Mouse (Mus musculus): ENCODE results near the gene Ror1. TPM values are rescaled to one million over a fixed set of nuclear protein-coding genes. Genes with fewer than 3 reads are reported as not detected.

Ror1 gene
- polyA plus RNA-seq, 1 experiment: 0.06 TPM

DNA sequence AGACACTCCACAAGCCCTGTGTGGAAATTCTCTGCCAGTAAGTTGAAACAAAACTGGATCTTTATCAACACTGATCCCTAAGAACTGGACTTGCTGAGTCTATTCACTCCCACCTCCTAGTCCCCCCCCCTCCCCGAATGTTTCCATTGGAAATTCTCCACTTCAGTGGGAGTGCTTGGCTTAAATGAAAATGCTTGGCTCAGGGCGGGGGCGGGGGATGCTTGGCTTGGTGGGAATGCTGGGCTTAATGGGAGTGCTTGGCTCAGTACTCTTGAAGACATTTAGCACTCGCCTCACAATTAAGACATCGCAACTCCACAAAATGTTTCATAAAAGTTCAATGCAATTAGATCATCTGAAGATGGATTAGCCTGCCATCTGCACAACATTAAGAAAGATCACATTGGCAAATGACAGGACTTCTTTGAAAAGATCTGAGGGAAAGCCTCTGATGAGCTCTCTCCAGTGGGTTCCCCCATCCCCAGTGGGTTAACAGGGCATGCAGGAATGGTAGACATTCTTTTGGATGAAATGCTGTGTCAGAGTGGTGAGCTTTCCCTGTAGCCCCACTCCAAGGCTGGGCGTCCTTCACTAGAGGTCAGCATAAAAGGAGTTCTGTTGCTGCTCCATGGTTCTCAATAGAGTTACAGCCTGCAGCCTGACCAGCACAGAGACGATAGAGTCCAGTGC is 254.7 kb downstream of the Ror1 start:
- no peaks in the 10 kb centered on the region for H3K79me2 ChIP-seq (ENCODE audit: control insufficient read depth, insufficient read depth)
- no peak for TF ChIP-seq MAX (IDR thresholded peaks at IDR 0.05; ENCODE audit: low read depth)
- no peak for TF ChIP-seq MYOG (IDR thresholded peaks at IDR 0.05; ENCODE audit: control insufficient read depth in 1 of 3, insufficient read depth in 1 of 3, insufficient read length in 2 of 3, low read depth in 2 of 3)
- no peak for TF ChIP-seq MYOD1 (IDR thresholded peaks at IDR 0.05; ENCODE audit: control insufficient read depth in 1 of 3, insufficient read length in 2 of 3, low read depth in 2 of 3)
- no peak overlapping the region for H3ac ChIP-seq (ENCODE audit: control insufficient read depth, insufficient read length)

DNA sequence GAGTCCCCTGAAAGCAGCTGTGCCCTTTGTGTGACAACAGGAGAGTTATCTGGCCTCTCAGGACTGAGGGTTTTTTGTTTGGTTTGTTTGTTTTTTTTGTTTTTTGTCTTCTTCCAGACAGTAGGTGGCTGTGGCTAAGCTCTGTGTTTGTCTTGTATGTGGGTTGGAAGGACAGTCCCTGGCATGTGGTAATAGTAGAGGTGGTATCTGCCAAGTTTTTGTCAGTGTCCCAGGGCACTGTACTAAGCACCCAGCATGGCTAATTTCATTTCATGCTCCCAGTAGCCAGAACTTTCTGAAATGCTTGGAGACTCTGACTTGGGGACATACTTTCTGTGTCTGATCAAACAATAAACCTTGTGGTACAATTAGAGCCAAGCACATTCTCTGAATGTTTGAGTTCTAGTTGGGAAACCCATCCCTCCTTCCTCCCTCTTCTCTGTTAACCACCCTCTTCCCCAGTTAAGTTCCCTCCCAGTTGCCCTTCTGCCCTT is 256.3 kb downstream of the Ror1 start:
- Histone ChIP-seq H3K79me2 (ENCODE audit: control insufficient read depth, insufficient read depth) (no peaks in the 10 kb centered on the region), H3K4me3 (no peak overlapping the region), H3K27me3 (ENCODE audit: control insufficient read depth, insufficient read depth, insufficient read length) (no peaks in the 10 kb centered on the region), H3ac (ENCODE audit: control insufficient read depth, insufficient read length) (no peak overlapping the region), H3K4me2 (ENCODE audit: low read depth) (no peak overlapping the region), H3K36me3 (ENCODE audit: control insufficient read depth, insufficient read depth) (no peaks in the 10 kb centered on the region)
- TF ChIP-seq TCF12 (IDR thresholded peaks at IDR 0.05; ENCODE audit: insufficient read depth, poor library complexity, severe bottlenecking) (no peak), REST (IDR thresholded peaks at IDR 0.05; ENCODE audit: insufficient read depth, insufficient read length) (no peak), MYOD1 (IDR thresholded peaks at IDR 0.05; ENCODE audit: control insufficient read depth in 1 of 3, insufficient read length in 2 of 3, low read depth in 2 of 3) (no peak), USF1 (IDR thresholded peaks at IDR 0.05; ENCODE audit: low read depth) (no peak), TCF3 (IDR thresholded peaks at IDR 0.05; ENCODE audit: insufficient read length, low read depth) (no peak), E2F4 (IDR thresholded peaks at IDR 0.05; ENCODE audit: insufficient read depth) (no peak), POLR2AphosphoS2 (IDR thresholded peaks at IDR 0.05; ENCODE audit: insufficient read length, low read depth) (no peak), MAX (IDR thresholded peaks at IDR 0.05; ENCODE audit: low read depth) (no peak), MYOG (IDR thresholded peaks at IDR 0.05; ENCODE audit: control insufficient read depth in 1 of 3, insufficient read depth in 1 of 3, insufficient read length in 2 of 3, low read depth in 2 of 3) (no peak), SRF (IDR thresholded peaks at IDR 0.05; ENCODE audit: control insufficient read depth, insufficient read length, low read depth) (no peak), CEBPB (IDR thresholded peaks at IDR 0.05; ENCODE audit: insufficient read depth, poor library complexity, severe bottlenecking) (no peak), POLR2A (IDR thresholded peaks at IDR 0.05; ENCODE audit: insufficient read length, low read depth) (no peak)

More for the DNA sequence above, 254.7 kb downstream of the Ror1 start:
- H3K27me3 ChIP-seq (ENCODE audit: control insufficient read depth, insufficient read depth, insufficient read length): no peaks in the 10 kb centered on the region
- H3K4me2 ChIP-seq (ENCODE audit: low read depth): no peak overlapping the region
- H3K4me3 ChIP-seq: no peak overlapping the region
- H3K36me3 ChIP-seq (ENCODE audit: control insufficient read depth, insufficient read depth): no peaks in the 10 kb centered on the region

DNA sequence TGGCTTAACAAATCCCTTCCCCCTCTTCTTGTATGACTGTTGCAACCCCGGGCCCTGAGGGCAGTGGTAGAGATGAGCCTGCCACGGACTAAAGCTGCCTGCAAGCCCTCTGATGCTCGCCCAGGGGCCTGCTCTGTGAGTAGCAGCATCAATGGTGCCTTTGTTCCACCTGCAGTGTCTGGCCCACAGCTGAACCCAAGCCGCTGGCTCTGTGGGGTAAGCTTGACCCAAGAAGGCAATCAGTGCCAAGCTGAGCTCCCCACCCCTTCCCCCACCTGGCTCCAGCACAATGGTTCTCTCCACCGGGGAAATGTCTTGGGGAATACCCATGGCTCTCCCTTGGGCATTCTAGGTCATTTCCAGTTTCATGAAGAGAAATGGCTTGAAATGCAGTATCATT is 260.0 kb downstream of the Ror1 start:
- Histone ChIP-seq H3ac (ENCODE audit: control insufficient read depth, insufficient read length) (no peak overlapping the region), H3K79me2 (ENCODE audit: control insufficient read depth, insufficient read depth) (no peaks in the 10 kb centered on the region), H3K36me3 (ENCODE audit: control insufficient read depth, insufficient read depth) (no peaks in the 10 kb centered on the region), H3K4me2 (ENCODE audit: low read depth) (no peak overlapping the region), H3K4me3 (no peak overlapping the region), H3K27me3 (ENCODE audit: control insufficient read depth, insufficient read depth, insufficient read length) (no peaks in the 10 kb centered on the region)
- TF ChIP-seq TCF12 (IDR thresholded peaks at IDR 0.05; ENCODE audit: insufficient read depth, poor library complexity, severe bottlenecking) (no peak), CEBPB (IDR thresholded peaks at IDR 0.05; ENCODE audit: insufficient read depth, poor library complexity, severe bottlenecking) (no peak), TCF3 (IDR thresholded peaks at IDR 0.05; ENCODE audit: insufficient read length, low read depth) (no peak), USF1 (IDR thresholded peaks at IDR 0.05; ENCODE audit: low read depth) (no peak), REST (IDR thresholded peaks at IDR 0.05; ENCODE audit: insufficient read depth, insufficient read length) (no peak)

DNA sequence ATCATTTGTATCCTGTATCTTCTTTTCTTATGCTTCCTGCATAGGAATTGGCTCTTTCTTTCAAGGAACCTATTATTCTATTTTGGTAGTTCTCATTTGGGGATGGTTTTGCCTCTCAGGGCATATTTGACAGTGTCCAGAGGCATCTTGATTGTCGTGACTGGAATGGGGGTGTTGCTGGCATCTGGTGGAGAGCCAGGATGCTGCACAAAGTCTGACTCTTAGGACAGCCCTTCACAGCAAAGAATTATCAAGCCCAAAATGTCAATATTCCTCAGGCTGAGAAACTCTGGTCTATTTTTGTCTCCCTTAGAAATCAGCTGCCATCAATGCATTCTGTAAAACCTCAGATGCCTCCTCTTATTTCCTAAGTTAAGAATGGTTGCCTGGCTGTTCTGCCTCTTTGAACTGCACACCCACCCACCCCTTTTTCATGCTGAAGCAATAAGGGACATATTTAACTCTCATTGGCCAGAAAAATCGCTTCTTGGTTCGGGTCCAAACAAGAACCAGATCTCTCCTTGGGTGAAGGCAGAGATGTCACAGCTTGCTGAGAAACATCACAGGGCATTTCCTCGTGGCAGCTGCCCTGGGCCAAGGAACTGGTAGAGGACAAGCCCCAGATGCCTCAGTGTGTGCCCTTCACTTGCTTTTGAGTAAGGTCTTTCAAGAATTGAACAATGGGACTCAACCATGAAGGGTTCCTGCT is 262.4 kb downstream of the Ror1 start:
- Histone ChIP-seq H3K79me2 (ENCODE audit: control insufficient read depth, insufficient read depth) (no peaks in the 10 kb centered on the region), H3ac (ENCODE audit: control insufficient read depth, insufficient read length) (no peak overlapping the region), H3K4me2 (ENCODE audit: low read depth) (no peak overlapping the region), H3K36me3 (ENCODE audit: control insufficient read depth, insufficient read depth) (no peaks in the 10 kb centered on the region), H3K4me3 (no peak overlapping the region), H3K27me3 (ENCODE audit: control insufficient read depth, insufficient read depth, insufficient read length) (no peaks in the 10 kb centered on the region)
- TF ChIP-seq TCF12 (IDR thresholded peaks at IDR 0.05; ENCODE audit: insufficient read depth, poor library complexity, severe bottlenecking): no peak

DNA sequence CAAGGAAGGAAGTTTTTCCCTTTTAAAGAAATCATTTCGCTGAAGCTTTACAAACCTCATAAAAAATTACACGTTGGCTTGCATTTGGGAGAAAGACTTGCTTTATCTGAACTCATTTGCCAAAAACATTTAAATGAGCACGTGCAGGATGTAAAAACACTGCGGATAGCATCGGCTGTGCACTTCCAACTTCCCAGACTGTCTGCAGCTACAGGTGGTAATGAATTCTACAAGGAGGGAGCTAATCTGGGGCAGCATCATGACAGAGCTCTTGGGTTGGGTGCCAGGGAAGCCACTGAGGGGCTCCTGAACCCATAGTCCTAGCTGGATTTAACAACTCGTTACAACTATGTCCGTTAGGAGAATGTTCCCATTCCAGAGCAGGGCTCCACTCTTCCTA is 268.1 kb downstream of the Ror1 start:
- Histone ChIP-seq H3K4me2 (ENCODE audit: low read depth) (no peak overlapping the region), H3K79me2 (ENCODE audit: control insufficient read depth, insufficient read depth) (no peaks in the 10 kb centered on the region), H3K4me3 (no peak overlapping the region), H3K27me3 (ENCODE audit: control insufficient read depth, insufficient read depth, insufficient read length) (no peaks in the 10 kb centered on the region), H3ac (ENCODE audit: control insufficient read depth, insufficient read length) (no peak overlapping the region), H3K36me3 (ENCODE audit: control insufficient read depth, insufficient read depth) (no peaks in the 10 kb centered on the region)
- TF ChIP-seq POLR2A (IDR thresholded peaks at IDR 0.05; ENCODE audit: insufficient read length, low read depth) (no peak), REST (IDR thresholded peaks at IDR 0.05; ENCODE audit: insufficient read depth, insufficient read length) (no peak), POLR2AphosphoS2 (IDR thresholded peaks at IDR 0.05; ENCODE audit: insufficient read length, low read depth) (no peak), SRF (IDR thresholded peaks at IDR 0.05; ENCODE audit: control insufficient read depth, insufficient read length, low read depth) (no peak), E2F4 (IDR thresholded peaks at IDR 0.05; ENCODE audit: insufficient read depth) (no peak), USF1 (IDR thresholded peaks at IDR 0.05; ENCODE audit: low read depth) (no peak), TCF3 (IDR thresholded peaks at IDR 0.05; ENCODE audit: insufficient read length, low read depth) (no peak), MYOD1 (IDR thresholded peaks at IDR 0.05; ENCODE audit: control insufficient read depth in 1 of 3, insufficient read length in 2 of 3, low read depth in 2 of 3) (no peak)
